Mouse (Mus musculus) liver, embryonic 12.5 days (tissue): ENCODE results near the gene Hcfc1r1. TPM values are rescaled to one million over a fixed set of nuclear protein-coding genes. Genes with fewer than 3 reads are reported as not detected.

Experiments
- polyA plus RNA-seq: library from polyadenylated mRNA; unstranded; fragments of >200 nt; fragmentation: Nextera tagmentation; extraction: Ambion mirVana; gene quantifications from 2 replicates; pipeline ENCODE4 v1.2.1, GENCODE M21; 2016

The Hcfc1r1 gene
- polyA plus RNA-seq, 1 experiment from 2014 or later = 23.6 TPM

Other genes with a start within 250 kb of the Hcfc1r1 start
- gene Vmn2r117, start 193.9 kb upstream of the Hcfc1r1 start, polyA plus RNA-seq = not detected in 2 replicates
- gene Zfp213, start 109.4 kb upstream of the Hcfc1r1 start, polyA plus RNA-seq = 8.3 and 9.1 TPM in 2 replicates
- 2.8 and 2.9 TPM in 2 replicates for gene Zfp13, start 74.1 kb upstream of the Hcfc1r1 start, polyA plus RNA-seq
- gene Zscan10, start 72.7 kb upstream of the Hcfc1r1 start, polyA plus RNA-seq = not detected in 2 replicates
- gene Mmp25, start 28.3 kb upstream of the Hcfc1r1 start, polyA plus RNA-seq = 0.20 and 0.28 TPM in 2 replicates
- gene Bicdl2, start 13.1 kb upstream of the Hcfc1r1 start, polyA plus RNA-seq = not detected in 2 replicates
- gene Thoc6, start 286 bp downstream of the Hcfc1r1 start, polyA plus RNA-seq = 31.4 and 36.1 TPM in 2 replicates
- gene Tnfrsf12a, start 3.9 kb downstream of the Hcfc1r1 start, polyA plus RNA-seq = 7.1 and 7.8 TPM in 2 replicates
- gene Cldn6, start 5.7 kb downstream of the Hcfc1r1 start, polyA plus RNA-seq = 0.78 and 2.3 TPM in 2 replicates
- gene Cldn9, start 10.4 kb downstream of the Hcfc1r1 start, polyA plus RNA-seq = 0.08 and 0.11 TPM in 2 replicates
- 0.05 and 0.10 TPM in 2 replicates for gene 1520401A03Rik, start 49.2 kb downstream of the Hcfc1r1 start, polyA plus RNA-seq
- gene Pkmyt1, start 52.7 kb downstream of the Hcfc1r1 start, polyA plus RNA-seq = 41.1 and 42.1 TPM in 2 replicates
- 7.4 and 8.4 TPM in 2 replicates for gene Paqr4, start 67.3 kb downstream of the Hcfc1r1 start, polyA plus RNA-seq
- gene Kremen2, start 72.2 kb downstream of the Hcfc1r1 start, polyA plus RNA-seq = 0.17 and 0.55 TPM in 2 replicates
- gene Flywch1, start 98.0 kb downstream of the Hcfc1r1 start, polyA plus RNA-seq = 22.4 and 22.6 TPM in 2 replicates
- 2.9 and 3.6 TPM in 2 replicates for gene Flywch2, start 112.5 kb downstream of the Hcfc1r1 start, polyA plus RNA-seq
- gene Srrm2, start 116.9 kb downstream of the Hcfc1r1 start, polyA plus RNA-seq = 334 and 339 TPM in 2 replicates
- gene Elob, start 155.5 kb downstream of the Hcfc1r1 start, polyA plus RNA-seq = 588 and 602 TPM in 2 replicates
- gene Prss33, start 162.5 kb downstream of the Hcfc1r1 start, polyA plus RNA-seq = not detected in 2 replicates
- gene Prss32, start 170.3 kb downstream of the Hcfc1r1 start, polyA plus RNA-seq = not detected in 2 replicates
- 0.32 and 0.45 TPM in 2 replicates for gene Prss41, start 170.6 kb downstream of the Hcfc1r1 start, polyA plus RNA-seq
- gene Prss21, start 194.5 kb downstream of the Hcfc1r1 start, polyA plus RNA-seq = not detected in 2 replicates
- gene Dcpp1, start 207.3 kb downstream of the Hcfc1r1 start, polyA plus RNA-seq = not detected in 2 replicates
- not detected in 2 replicates for gene Dcpp2, start 207.3 kb downstream of the Hcfc1r1 start, polyA plus RNA-seq
- not detected in 2 replicates for gene Dcpp3, start 243.9 kb downstream of the Hcfc1r1 start, polyA plus RNA-seq